Mouse (Mus musculus) forebrain, postnatal 0 days (tissue): Measurements from ENCODE around the gene Hspa14. TPM values are rescaled to one million over a fixed set of nuclear protein-coding genes. Genes with fewer than 3 reads are reported as not detected.

ENCODE experiments used
- ATAC-seq: fragments of 200-750 bp; cut with Nextera tagmentation; 2 replicates; pipeline ENCODE4 v1.8.0; 2017; ENCODE audit warnings: mild to moderate bottlenecking, moderate library complexity
- DNase-seq: peaks from one replicate; pipeline ENCODE4 v3.0.0-alpha.2; 2015
- H3K27ac ChIP-seq: fragments of 300-500 bp; sonication (generic); 2 replicates; pipeline ENCODE4 v1.5.1; 2014; ENCODE audit warnings: low read depth, mild to moderate bottlenecking, antibody characterized with exemption, low read length, moderate library complexity, mixed read lengths
- H3K27me3 ChIP-seq: fragments of 300-500 bp; sonication (generic); 2 replicates; pipeline ENCODE4 v1.6.1; 2014; ENCODE audit warnings: mild to moderate bottlenecking, low read length, mixed read lengths; ENCODE audit not compliant: insufficient read depth
- H3K36me3 ChIP-seq: fragments of 300-500 bp; sonication (generic); 2 replicates; pipeline ENCODE4 v1.6.1; 2014; ENCODE audit warnings: mild to moderate bottlenecking, moderate library complexity; ENCODE audit not compliant: insufficient read depth
- H3K4me1 ChIP-seq: fragments of 300-500 bp; sonication (generic); 2 replicates; pipeline ENCODE4 v1.6.1; 2014; ENCODE audit warnings: antibody characterized with exemption; ENCODE audit not compliant: insufficient read depth
- H3K4me2 ChIP-seq: fragments of 300-500 bp; sonication (generic); 2 replicates; pipeline ENCODE4 v1.6.1; 2014; ENCODE audit warnings: low read depth, mild to moderate bottlenecking, moderate library complexity
- H3K4me3 ChIP-seq: fragments of 300-500 bp; sonication (generic); 2 replicates; pipeline ENCODE4 v1.5.1; 2014; ENCODE audit warnings: low read depth, low read length, mixed read lengths
- H3K9ac ChIP-seq: fragments of 300-500 bp; sonication (generic); 2 replicates; pipeline ENCODE4 v1.6.1; 2014; ENCODE audit warnings: mild to moderate bottlenecking
- H3K9me3 ChIP-seq: fragments of 300-500 bp; sonication (generic); 2 replicates; pipeline ENCODE4 v1.6.1; 2016; ENCODE audit warnings: low read length
- CTCF ChIP-seq: sonication (generic); IDR thresholded peaks from 2 replicates; pipeline ENCODE4 v1.5.1; 2016; ENCODE audit warnings: antibody characterized with exemption, control low read depth, low read depth
- WGBS: fragments of 180-500 bp; shearing (Covaris S2); extraction: QIAGEN DNeasy Blood & Tissue Kit; methylation state at CpG from one replicate; pipeline ENCODE4 v1.1.7; 2014; 5-methylcytosine and 5-hydroxymethylcytosine counted together
- polyA plus RNA-seq: library from polyadenylated mRNA; unstranded; fragments of >200 nt; fragmentation: Nextera tagmentation; extraction: Ambion mirVana; gene quantifications from 2 replicates; pipeline ENCODE4 v1.2.1, GENCODE M21; 2015
- total RNA-seq: library from RNA; depleted of rRNA; stranded (reverse); fragments of >200 nt; gene quantifications from 2 replicates; pipeline ENCODE4 v1.2.3, GENCODE M21; 2014; rRNA removed

Hspa14 gene
- total RNA-seq: 63.1 and 67.0 TPM in 2 replicates
- 49.1 and 50.9 TPM in 2 replicates for polyA plus RNA-seq

DNA sequence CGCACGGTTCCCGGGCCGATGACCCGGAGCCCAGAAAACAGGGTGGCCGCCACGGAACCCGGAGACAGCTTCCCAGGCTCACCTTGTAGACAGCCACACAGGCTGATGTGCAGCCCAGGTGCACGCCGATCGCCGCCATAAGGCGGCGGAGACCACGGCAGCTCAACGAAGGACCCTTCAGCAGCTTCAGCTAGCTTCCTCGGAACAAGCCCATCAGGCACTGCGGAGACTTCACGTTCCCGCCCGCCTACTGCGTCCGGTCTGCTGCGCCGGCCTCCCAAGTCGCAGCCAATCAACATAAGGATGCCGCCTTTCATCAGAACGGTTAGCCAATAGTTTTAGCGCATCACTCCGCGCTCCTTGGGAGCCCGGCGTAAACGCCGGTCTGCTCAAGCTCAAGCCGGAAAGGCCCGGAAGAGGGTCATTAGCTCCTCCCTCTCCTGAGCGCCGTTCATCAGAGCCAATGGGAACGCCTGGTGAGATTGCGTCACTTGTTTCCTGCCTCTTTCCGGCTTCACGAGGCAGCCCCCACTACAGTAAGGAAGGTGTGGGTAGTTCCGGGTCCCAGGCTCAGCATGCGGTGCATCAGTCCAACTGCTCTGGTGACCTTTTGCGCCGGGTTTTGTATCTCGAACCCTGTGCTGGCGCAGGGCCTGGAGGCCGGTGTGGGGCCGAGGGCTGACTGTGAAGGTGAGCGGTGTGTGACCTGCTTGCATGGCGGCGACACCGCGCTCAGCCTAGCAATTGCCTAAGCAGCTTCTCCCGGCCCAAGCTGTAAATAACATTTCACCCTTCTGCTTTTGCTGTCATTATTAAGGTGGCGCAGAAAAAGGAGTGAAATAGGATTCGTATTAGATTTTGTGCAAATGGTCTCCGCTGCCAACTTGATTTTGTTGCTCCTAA lies at the start of gene Hspa14, which contains the start of the genes Gm45902 and Cdnf:
TSS of gene Hspa14 (minus strand) at position 263 of the 903 bp plus-strand sequence.
TSS of gene Gm45902 (minus strand) at position 239 of the 903 bp plus-strand sequence.
TSS of gene Cdnf (plus strand) at position 479 of the 903 bp plus-strand sequence.
- ATAC-seq (peak; percentile 99), DNase-seq (peak; percentile 99)
- Histone ChIP-seq H3K4me2 (peak within 1 kb of the TSS; percentile 88), H3K9me3 (no peaks in the 10 kb centered on the region), H3K9ac (peak within 1 kb of the TSS; percentile 93), H3K4me1 (no peaks in the 10 kb centered on the region; the same call in 1 of the 2 replicates), H3K27ac (peak within 1 kb of the TSS; percentile 94), H3K4me3 (peak within 1 kb of the TSS; percentile 93), H3K27me3 (no peaks in the 10 kb centered on the region), H3K36me3 (peaks cover 14% of the 10 kb centered on the region)
- WGBS: 1% methylated on average over 60 of the region's 60 CpGs
- peak; percentile 32 for TF ChIP-seq CTCF

DNA sequence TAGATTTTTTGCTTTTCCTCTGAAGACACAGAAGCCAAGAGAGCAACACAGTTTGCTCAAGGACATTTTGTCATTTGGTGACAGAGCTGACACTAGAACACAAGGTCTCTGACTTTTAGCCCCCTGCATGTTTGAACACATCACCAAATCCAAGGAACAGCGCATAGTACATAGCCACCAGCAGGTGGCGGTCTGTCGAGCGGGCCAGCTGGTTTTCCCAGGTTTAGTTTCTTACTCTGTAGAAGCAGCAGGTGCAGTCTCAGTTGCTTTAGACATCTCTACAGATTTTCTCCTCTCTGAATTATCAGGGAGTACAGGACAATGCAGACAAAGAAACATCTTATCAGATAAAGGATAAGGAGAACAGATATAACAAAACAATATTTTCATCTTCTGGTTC lies 34.0 kb upstream of the Hspa14 start:
- H3K9me3 ChIP-seq: no peaks in the 10 kb centered on the region
- H3K4me2 ChIP-seq: no peak overlapping the region
- TF ChIP-seq CTCF: peak; percentile 87
- H3K36me3 ChIP-seq: no peaks in the 10 kb centered on the region
- H3K27ac ChIP-seq: no peak overlapping the region
- no peaks in the 10 kb centered on the region for H3K27me3 ChIP-seq
- WGBS: 1% methylated on average over 4 of the region's 4 CpGs
- no peaks in the 10 kb centered on the region for H3K4me1 ChIP-seq
- H3K4me3 ChIP-seq: no peak overlapping the region
- ATAC-seq (peak; percentile 66; the same call in 1 of the 2 replicates), DNase-seq (peak; percentile 83)
- no peak overlapping the region for H3K9ac ChIP-seq

DNA sequence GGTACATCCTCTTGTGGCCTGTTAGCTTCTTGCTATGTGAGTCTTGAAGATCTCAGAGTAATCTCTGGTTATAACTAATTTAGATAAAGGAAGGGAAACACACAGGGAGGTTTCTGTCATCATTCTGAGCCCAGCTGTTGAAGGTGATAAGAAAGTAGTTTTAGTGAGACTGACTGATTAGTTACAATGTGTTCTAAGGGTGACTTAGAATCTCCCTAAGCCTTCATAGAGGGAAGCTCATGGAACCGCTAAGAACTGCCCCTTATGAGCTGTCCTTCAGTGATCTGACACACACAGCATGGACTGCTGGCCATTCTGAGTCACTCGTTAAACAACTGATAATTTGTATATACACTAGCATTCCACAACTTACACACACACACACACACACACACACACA lies 33.4 kb upstream of the Hspa14 start:
- no peak overlapping the region for H3K4me2 ChIP-seq
- no peaks in the 10 kb centered on the region for H3K9me3 ChIP-seq
- 59% methylated on average over 2 of the region's 2 CpGs for WGBS
- H3K4me1 ChIP-seq: no peaks in the 10 kb centered on the region
- no peak for ATAC-seq
- H3K27me3 ChIP-seq: no peaks in the 10 kb centered on the region
- no peak overlapping the region for H3K4me3 ChIP-seq
- DNase-seq: no peak
- H3K36me3 ChIP-seq: no peaks in the 10 kb centered on the region
- TF ChIP-seq CTCF: no peak
- H3K27ac ChIP-seq: no peak overlapping the region
- no peak overlapping the region for H3K9ac ChIP-seq

DNA sequence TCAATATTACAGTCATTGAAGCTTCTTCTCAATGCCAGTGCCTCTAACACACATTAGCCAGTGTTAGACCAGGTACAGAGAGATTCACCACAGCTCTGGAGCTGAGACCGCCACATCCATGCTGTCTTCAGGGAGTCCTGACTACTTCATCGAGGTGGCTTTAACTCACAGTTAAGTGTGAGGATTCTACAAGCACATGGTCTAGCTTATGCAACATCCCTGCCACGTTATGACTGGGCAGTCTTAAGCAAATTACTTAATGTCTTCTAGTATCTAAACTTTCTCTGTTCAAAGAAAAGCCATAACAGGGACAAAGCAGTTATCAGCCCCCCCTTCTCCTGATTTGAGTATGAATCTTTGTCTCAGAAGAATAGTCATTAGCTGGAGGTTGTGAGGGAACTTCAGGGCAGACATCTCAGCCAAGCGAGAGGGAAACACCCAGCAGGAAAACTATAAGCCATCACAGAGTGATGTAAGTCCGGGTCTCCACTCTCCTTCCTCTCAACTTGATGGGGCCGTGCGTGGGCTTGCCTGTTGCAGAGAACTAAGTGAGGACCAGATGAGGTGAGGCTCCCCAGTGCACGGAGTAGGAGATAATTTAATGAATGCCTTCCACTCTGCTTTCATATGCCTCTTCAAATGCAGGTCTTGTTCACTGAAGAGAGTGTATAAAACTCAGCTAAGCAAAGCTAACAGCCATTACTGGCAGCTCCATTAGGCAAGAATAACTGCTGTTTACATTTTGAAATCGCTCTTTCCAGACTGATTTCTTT lies 28.9 kb upstream of the Hspa14 start:
- Histone ChIP-seq H3K4me1 (no peaks in the 10 kb centered on the region), H3K27ac (no peak overlapping the region), H3K9ac (no peak overlapping the region), H3K4me3 (no peak overlapping the region), H3K4me2 (no peak overlapping the region), H3K9me3 (no peaks in the 10 kb centered on the region), H3K27me3 (no peaks in the 10 kb centered on the region), H3K36me3 (no peaks in the 10 kb centered on the region)
- DNase-seq (no peak), ATAC-seq (no peak)
- WGBS: 67% methylated on average over 9 of the region's 9 CpGs
- TF ChIP-seq CTCF: no peak

DNA sequence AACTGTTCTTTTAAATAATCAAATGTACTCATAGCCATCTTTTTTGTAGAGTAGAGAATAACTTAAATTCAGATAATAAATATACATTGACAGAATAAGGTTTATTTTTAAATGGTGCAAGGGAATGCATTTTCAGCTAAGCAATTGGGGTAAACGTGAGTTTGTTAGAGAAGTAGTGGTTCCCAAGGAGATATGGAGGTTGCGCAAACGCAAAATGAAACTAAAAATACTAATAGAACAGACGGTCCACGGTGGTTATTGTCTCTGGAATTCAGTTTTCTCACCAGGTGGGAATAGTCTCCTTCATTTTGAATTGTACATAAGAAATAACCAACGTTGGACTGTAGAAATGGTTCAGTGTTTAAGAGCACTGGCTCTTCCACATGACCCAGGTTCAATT lies 13.7 kb upstream of the Hspa14 start:
- no peak overlapping the region for H3K4me3 ChIP-seq
- 82% methylated on average over 6 of the region's 6 CpGs for WGBS
- no peaks in the 10 kb centered on the region for H3K27me3 ChIP-seq
- no peaks in the 10 kb centered on the region for H3K4me1 ChIP-seq
- no peak for DNase-seq
- no peak overlapping the region for H3K4me2 ChIP-seq
- TF ChIP-seq CTCF: no peak
- H3K9ac ChIP-seq: no peak overlapping the region
- no peak overlapping the region for H3K27ac ChIP-seq
- ATAC-seq: no peak
- no peaks in the 10 kb centered on the region for H3K36me3 ChIP-seq
- H3K9me3 ChIP-seq: no peaks in the 10 kb centered on the region

DNA sequence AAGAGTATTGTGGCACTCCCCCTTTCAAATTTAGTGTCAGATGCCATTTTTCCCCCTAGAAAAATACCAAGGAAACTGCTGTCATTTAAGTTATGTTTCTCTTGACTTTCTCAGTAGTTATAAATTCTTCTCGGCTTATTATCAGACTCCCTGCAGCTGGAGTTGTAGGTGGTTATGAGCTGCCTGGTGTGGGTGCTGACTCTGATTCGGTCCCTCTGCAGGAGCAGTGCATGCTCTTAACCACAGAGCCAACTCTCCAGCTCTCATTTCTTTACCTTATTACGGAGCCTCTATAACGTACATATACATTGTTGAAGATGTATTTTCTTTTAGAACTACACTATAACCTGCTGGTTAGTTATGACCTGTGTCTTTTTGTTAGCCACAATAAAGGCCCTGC lies 9.9 kb upstream of the Hspa14 start:
- Histone ChIP-seq H3K27me3 (no peaks in the 10 kb centered on the region), H3K4me3 (no peak overlapping the region), H3K27ac (no peak overlapping the region), H3K4me1 (no peaks in the 10 kb centered on the region), H3K9ac (no peak overlapping the region), H3K36me3 (no peaks in the 10 kb centered on the region), H3K4me2 (no peak overlapping the region), H3K9me3 (no peaks in the 10 kb centered on the region)
- ATAC-seq (no peak), DNase-seq (no peak)
- no peak for TF ChIP-seq CTCF
- WGBS: 85% methylated on average over 4 of the region's 4 CpGs

DNA sequence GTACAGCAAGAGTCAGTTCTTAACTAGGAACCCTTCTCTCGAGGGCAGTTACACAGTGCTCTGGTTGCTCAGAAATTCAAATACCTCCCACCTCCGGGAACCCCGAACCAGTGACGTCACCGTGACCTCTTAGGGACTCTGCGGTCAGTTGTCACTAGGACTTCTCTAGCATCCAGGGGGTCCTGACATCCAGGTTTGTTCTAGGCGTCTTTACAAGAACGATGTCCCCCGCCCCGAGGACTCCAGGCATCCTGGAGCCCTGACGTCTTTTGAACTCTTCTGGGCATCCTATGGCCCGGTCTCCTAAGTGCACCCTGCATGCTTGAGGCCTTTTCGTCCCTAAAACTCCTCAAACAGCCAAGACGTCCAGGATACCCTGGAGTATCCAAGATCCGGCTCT lies 538 bp downstream of the Hspa14 start:
- Histone ChIP-seq H3K36me3 (peaks cover 16% of the 10 kb centered on the region), H3K4me3 (peak overlapping the region; percentile 93), H3K4me2 (peak overlapping the region; percentile 88), H3K27ac (peak overlapping the region; percentile 94), H3K9me3 (no peaks in the 10 kb centered on the region), H3K4me1 (no peaks in the 10 kb centered on the region; the same call in 1 of the 2 replicates), H3K27me3 (no peaks in the 10 kb centered on the region), H3K9ac (peak overlapping the region; percentile 93)
- WGBS: under 1% methylated on average over 15 of the region's 15 CpGs
- ATAC-seq (no peak), DNase-seq (peak; percentile 4)
- no peak for TF ChIP-seq CTCF
